Mouse (Mus musculus): Measurements from ENCODE around the gene Elavl1. TPM values are rescaled to one million over a fixed set of nuclear protein-coding genes. Genes with fewer than 3 reads are reported as not detected.

Elavl1 gene
- total RNA-seq, 2 experiments from 2014 or later: 56.9 to 57.7 TPM

Other genes with a start within 250 kb of the Elavl1 start
- gene Cd209f, start 219.6 kb downstream of the Elavl1 start, total RNA-seq (2021): 1 to 10 TPM in 1 of 2 experiments, under 1 TPM in 1; 0.95 to 1.4 TPM
- gene Cd209g, start 191.3 kb downstream of the Elavl1 start, total RNA-seq (2021): under 1 TPM; 0.37 to 0.64 TPM
- gene Evi5l, start 158.8 kb downstream of the Elavl1 start, total RNA-seq (2021): 10 to 100 TPM; 24.1 to 26.3 TPM
- under 1 TPM; 0.07 to 0.10 TPM for gene Prr36, start 108.0 kb downstream of the Elavl1 start, total RNA-seq (2021)
- gene Lrrc8e, start 98.6 kb downstream of the Elavl1 start, total RNA-seq (2021): 1 to 10 TPM in 1 of 2 experiments, under 1 TPM in 1; 0.21 to 1.3 TPM
- gene Map2k7, start 86.7 kb downstream of the Elavl1 start, total RNA-seq (2021): 10 to 100 TPM; 65.1 to 66.5 TPM
- gene Gm49320, start 86.5 kb downstream of the Elavl1 start, total RNA-seq (2021): under 1 TPM in 1 of 2 experiments, not detected in 1; 0.31 TPM
- gene Tgfbr3l, start 77.2 kb downstream of the Elavl1 start, total RNA-seq (2021): 1 to 10 TPM; 1.7 TPM
- 10 to 100 TPM; 16.5 to 21.0 TPM for gene Snapc2, start 72.3 kb downstream of the Elavl1 start, total RNA-seq (2021)
- gene Ctxn1, start 66.1 kb downstream of the Elavl1 start, total RNA-seq (2021): under 1 TPM; 0.37 to 0.69 TPM
- gene Timm44, start 49.5 kb downstream of the Elavl1 start, total RNA-seq (2021): 100 to 1,000 TPM; 102 to 106 TPM
- gene Ccl25, start 203 bp downstream of the Elavl1 start, total RNA-seq (2021): 1 to 10 TPM; 2.7 to 3.1 TPM
- 10 to 100 TPM; 25.1 to 30.9 TPM for gene Cers4, start 167.6 kb upstream of the Elavl1 start, total RNA-seq (2021)

Measured in heart, adult 18-20 months (tissue).